Mouse (Mus musculus) embryonic facial prominence, embryonic 11.5 days (tissue): ENCODE measurements around the gene Mrln. TPM values are rescaled to one million over a fixed set of nuclear protein-coding genes. Genes with fewer than 3 reads are reported as not detected.
"Not testable (repeated sequence)": the region's sequence is repeated elsewhere in the genome, so short reads cannot be mapped to it uniquely, and the experiment has no call there.

ENCODE experiments used
- ATAC-seq: fragments of 200-750 bp; cut with Nextera tagmentation; replicated peaks from 2 replicates; pipeline ENCODE4 v1.8.0; 2017; ENCODE audit warnings: low read depth; ENCODE audit not compliant: insufficient number of reproducible peaks, low FRiP score, low TSS enrichment
- DNase-seq: peaks from one replicate; pipeline ENCODE4 v3.0.0-alpha.2; 2015; ENCODE audit warnings: low spot score
- H3K27ac ChIP-seq: fragments of 300-500 bp; sonication (generic); replicated peaks from 2 replicates; pipeline ENCODE4 v1.5.1; 2014; ENCODE audit warnings: mild to moderate bottlenecking, low read depth, low read length, control low read depth
- H3K27me3 ChIP-seq: fragments of 300-500 bp; sonication (generic); 2 replicates; pipeline ENCODE4 v1.6.1; 2014; ENCODE audit warnings: mild to moderate bottlenecking, low read length, moderate library complexity, mixed read lengths; ENCODE audit not compliant: control insufficient read depth, insufficient read depth
- H3K36me3 ChIP-seq: fragments of 300-500 bp; sonication (generic); replicated peaks from 2 replicates; pipeline ENCODE4 v1.6.1; 2014; ENCODE audit warnings: low read depth, mild to moderate bottlenecking, low read length, moderate library complexity, mixed read lengths; ENCODE audit not compliant: control insufficient read depth, insufficient read depth
- H3K4me1 ChIP-seq: fragments of 300-500 bp; sonication (generic); 2 replicates; pipeline ENCODE4 v1.6.1; 2014; ENCODE audit warnings: low read length, mixed read lengths; ENCODE audit not compliant: control insufficient read depth, insufficient read depth
- H3K4me2 ChIP-seq: fragments of 300-500 bp; sonication (generic); 2 replicates; pipeline ENCODE4 v1.6.1; 2014; ENCODE audit warnings: low read depth, mild to moderate bottlenecking, control low read depth, low read length, moderate library complexity
- H3K4me3 ChIP-seq: fragments of 300-500 bp; sonication (generic); 2 replicates; pipeline ENCODE4 v1.5.1; 2014; ENCODE audit warnings: low read depth, low read length, control low read depth
- H3K9ac ChIP-seq: fragments of 300-500 bp; sonication (generic); replicated peaks from 2 replicates; pipeline ENCODE4 v1.6.1; 2014; ENCODE audit warnings: mild to moderate bottlenecking, control low read depth, low read length
- H3K9me3 ChIP-seq: fragments of 300-500 bp; sonication (generic); replicated peaks from 2 replicates; pipeline ENCODE4 v1.6.1; 2016; ENCODE audit warnings: mild to moderate bottlenecking, low read length, inconsistent platforms, mixed read lengths; ENCODE audit not compliant: control insufficient read depth
- WGBS: fragments of 180-500 bp; shearing (Covaris S2); extraction: QIAGEN DNeasy Blood & Tissue Kit; methylation state at CpG from one replicate; pipeline ENCODE4 v1.1.7; 2014; 5-methylcytosine and 5-hydroxymethylcytosine counted together
- polyA plus RNA-seq: library from polyadenylated mRNA; unstranded; fragments of >200 nt; fragmentation: Nextera tagmentation; extraction: Ambion mirVana; gene quantifications from 2 replicates; pipeline ENCODE4 v1.2.1, GENCODE M21; 2014

Gene Mrln
- polyA plus RNA-seq, 1 experiment from 2014 or later, result 6.1 TPM

DNA sequence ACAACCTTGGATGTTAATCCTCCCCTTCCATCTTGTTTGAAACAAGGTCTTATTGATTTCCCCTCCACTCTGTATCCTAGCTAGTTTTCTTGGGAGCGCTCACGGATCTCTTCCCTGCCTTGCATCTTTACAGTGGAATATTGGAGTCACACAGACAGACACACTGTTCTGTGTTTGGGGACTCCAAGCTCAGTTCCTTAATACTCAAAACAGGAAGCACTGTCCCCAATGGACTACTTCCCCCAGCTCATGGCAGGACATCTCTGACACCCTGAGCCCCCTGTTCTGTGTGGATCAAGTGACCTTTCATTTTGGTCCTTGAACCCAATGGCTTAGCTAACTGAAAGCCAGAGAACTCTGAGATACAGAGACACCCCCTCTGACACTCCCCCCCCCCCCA is 6.9 kb upstream of the Mrln start:
- H3K4me3 ChIP-seq, result no peak overlapping the region
- ATAC-seq, result no peak
- no peak for DNase-seq
- no peak overlapping the region for H3K27ac ChIP-seq
- H3K36me3 ChIP-seq, result no peaks in the 10 kb centered on the region
- H3K9ac ChIP-seq, result no peak overlapping the region
- 75% methylated on average over 2 of the region's 2 CpGs for WGBS
- no peaks in the 10 kb centered on the region for H3K27me3 ChIP-seq
- H3K9me3 ChIP-seq, result no peaks in the 10 kb centered on the region
- H3K4me1 ChIP-seq, result no peaks in the 10 kb centered on the region
- no peak overlapping the region for H3K4me2 ChIP-seq

DNA sequence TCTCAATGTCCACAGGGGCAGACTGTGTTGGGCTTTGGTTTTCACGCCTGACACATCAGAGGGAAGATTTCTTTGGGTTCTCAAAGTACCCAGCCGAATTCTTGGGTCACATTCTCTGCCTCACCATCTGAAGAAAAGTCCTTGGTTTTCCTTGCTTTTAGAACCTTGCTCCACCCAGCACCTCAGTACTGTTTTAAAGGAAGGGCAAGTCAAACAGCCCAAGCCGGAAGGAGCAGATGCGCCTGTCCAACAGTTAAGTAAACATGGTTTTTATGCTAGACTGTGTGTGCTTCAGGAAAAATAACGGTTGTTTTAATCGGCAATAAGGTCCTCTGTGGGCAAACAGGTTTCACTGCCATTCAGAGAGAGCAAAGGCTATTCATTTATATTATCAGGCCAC is 6.5 kb upstream of the Mrln start:
- Histone ChIP-seq H3K36me3 (no peaks in the 10 kb centered on the region), H3K4me1 (no peaks in the 10 kb centered on the region), H3K4me2 (no peak overlapping the region), H3K27me3 (no peaks in the 10 kb centered on the region), H3K4me3 (no peak overlapping the region), H3K9me3 (no peaks in the 10 kb centered on the region), H3K27ac (no peak overlapping the region), H3K9ac (no peak overlapping the region)
- ATAC-seq (no peak), DNase-seq (no peak)
- WGBS, result 72% methylated on average over 6 of the region's 6 CpGs

DNA sequence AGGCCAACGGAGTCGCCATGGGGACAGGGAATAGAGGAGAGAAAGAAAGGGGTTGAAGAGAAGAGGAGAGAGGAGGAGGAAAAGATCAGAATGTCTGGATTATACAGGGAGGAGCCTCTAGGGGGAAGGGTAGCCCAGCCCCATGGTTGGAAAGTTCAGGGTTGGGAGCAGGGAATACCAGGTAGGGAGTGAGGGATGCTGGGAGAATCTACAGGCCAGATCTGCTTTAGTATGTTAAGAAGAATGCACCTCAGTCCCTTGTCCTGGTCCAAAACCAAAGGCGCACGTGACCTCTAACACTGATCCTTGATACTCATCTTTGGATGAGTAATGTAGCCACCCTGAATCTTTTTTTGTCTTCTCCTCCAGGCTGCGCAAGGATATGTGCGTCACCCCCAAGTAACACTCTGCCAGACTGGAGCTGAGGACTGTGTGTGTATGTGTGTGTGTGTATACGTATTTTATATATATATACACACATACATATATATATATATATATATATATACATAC is 5.5 kb upstream of the Mrln start:
- ATAC-seq, result no peak

DNA sequence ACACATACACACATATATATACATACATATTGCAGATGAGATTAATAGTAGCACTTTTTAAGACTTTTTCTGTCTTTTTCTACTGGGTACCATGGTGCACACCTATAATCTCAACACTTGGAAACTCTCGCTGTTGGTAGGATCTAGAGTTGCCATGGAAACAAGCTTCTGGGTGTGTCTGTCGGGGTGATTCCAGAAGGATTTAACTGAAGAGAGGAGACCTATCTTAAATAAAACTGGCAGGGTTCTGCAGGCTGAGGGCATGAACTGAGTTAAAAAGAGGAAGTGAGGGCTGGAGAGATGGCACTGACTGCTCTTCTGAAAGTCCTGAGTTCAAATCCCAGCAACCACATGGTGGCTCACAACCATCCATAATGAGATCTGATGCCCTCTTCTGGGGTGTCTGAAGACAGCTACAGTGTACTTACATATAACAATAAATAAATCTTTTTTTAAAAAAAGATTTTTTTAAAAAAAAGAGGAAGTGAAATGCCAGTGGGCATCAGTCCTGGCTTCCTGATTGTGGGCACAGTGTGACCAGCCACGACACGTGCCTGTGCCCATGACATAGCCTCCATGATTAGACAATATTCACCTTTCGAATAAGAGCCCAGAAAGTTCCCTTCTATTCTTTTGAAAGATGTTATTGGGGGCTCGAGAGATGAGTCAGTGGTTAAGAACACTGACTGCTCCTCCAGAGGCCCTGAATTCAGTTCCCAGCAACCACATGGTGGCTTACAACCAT is 4.8 kb upstream of the Mrln start:
- H3K4me1 ChIP-seq, result no peaks in the 10 kb centered on the region
- no peaks in the 10 kb centered on the region for H3K27me3 ChIP-seq
- DNase-seq, result no peak
- 85% methylated on average over 6 of the region's 6 CpGs for WGBS
- no peaks in the 10 kb centered on the region for H3K36me3 ChIP-seq
- H3K4me2 ChIP-seq, result no peak overlapping the region
- no peak overlapping the region for H3K9ac ChIP-seq
- no peak for ATAC-seq
- no peaks in the 10 kb centered on the region for H3K9me3 ChIP-seq
- H3K27ac ChIP-seq, result no peak overlapping the region
- H3K4me3 ChIP-seq, result no peak overlapping the region

More for the DNA sequence above, 5.5 kb upstream of the Mrln start:
- no peak for DNase-seq
- no peaks in the 10 kb centered on the region for H3K4me1 ChIP-seq
- H3K36me3 ChIP-seq, result no peaks in the 10 kb centered on the region
- H3K4me2 ChIP-seq, result no peak overlapping the region
- H3K27me3 ChIP-seq, result no peaks in the 10 kb centered on the region
- WGBS, result 94% methylated on average over 7 of the region's 7 CpGs
- H3K9me3 ChIP-seq, result no peaks in the 10 kb centered on the region
- no peak overlapping the region for H3K4me3 ChIP-seq
- no peak overlapping the region for H3K27ac ChIP-seq
- no peak overlapping the region for H3K9ac ChIP-seq

DNA sequence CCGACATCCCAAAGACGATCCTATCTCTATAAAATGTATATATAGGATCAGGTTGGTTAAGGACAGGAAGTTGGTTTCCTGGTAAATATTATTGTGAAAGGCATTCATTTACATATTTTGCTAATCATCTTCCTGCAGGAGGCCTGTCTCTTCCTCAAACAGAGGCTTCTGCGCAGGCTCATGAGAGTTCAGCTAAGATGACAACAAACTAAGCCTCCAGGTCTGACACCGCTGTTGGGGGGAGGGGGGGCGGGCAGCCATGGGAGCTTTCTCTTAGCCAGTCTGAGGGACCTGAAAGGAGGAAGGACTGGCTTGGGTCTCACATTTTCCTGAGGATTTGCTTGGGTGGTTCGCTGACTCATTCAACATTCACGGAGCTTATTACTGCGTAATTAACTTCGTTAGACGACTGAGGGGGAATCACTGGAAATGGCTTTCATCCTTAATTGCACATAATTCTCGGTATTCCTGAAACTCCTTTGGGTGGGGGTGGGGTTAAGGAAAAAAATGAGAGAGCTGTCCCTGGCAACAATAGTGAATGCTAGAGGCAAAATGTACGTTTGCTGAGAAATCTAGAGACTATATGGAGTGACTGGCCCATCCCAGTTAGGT is 3.5 kb upstream of the Mrln start:
- H3K4me2 ChIP-seq, result no peak overlapping the region
- ATAC-seq, result no peak

DNA sequence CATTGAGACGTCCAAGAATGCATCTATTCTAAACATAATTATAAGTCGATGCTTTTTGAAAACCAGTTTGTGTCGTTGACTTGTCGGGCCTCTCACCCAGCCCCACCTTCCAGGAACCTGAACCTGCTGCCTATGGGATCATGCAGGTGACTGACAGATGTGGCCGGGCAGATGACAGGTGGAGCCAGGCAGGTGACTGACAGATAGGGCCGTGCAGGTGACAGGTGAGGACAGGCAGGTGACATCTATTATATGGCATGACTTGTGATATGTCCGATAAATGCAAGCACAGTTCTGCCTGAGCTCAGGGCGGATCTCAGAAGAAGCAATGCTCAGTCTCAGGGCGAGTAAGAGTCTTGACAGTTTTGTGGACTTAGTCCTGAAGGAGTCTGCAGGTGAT is 6.8 kb downstream of the Mrln start:
- DNase-seq (no peak), ATAC-seq (no peak)
- H3K9me3 ChIP-seq, result no peaks in the 10 kb centered on the region
- H3K27ac ChIP-seq, result no peak overlapping the region
- no peak overlapping the region for H3K4me3 ChIP-seq
- H3K4me2 ChIP-seq, result no peak overlapping the region
- no peaks in the 10 kb centered on the region for H3K27me3 ChIP-seq
- no peaks in the 10 kb centered on the region for H3K36me3 ChIP-seq
- no peaks in the 10 kb centered on the region for H3K4me1 ChIP-seq
- H3K9ac ChIP-seq, result no peak overlapping the region
- 83% methylated on average over 9 of the region's 9 CpGs for whole genome bisulfite sequencing

More for the DNA sequence above, 3.5 kb upstream of the Mrln start:
- no peaks in the 10 kb centered on the region for H3K27me3 ChIP-seq
- H3K36me3 ChIP-seq, result no peaks in the 10 kb centered on the region
- 48% methylated on average over 12 of the region's 12 CpGs for WGBS
- no peak overlapping the region for H3K27ac ChIP-seq
- no peak overlapping the region for H3K4me3 ChIP-seq
- H3K4me1 ChIP-seq, result no peaks in the 10 kb centered on the region
- H3K9me3 ChIP-seq, result no peaks in the 10 kb centered on the region
- no peak overlapping the region for H3K9ac ChIP-seq
- DNase-seq, result no peak

DNA sequence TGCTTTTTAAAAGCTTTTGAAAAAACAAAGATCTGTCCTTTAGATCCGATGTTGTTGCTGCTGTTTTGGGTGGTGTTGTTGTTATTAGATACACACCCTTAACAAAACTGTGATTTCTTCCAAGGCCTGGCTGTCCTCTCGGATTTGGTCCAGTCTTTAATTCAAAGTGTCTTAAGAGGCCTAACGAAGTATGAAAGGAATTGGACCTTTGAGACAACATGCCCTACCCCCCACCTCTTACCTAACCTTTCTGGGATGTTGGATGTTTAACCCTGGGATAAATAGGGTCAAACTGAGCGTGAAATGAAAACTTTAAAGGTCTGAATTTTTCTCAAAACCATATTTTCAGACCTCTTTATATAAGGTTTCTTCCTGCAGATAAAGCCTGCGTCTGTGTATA is 16.5 kb downstream of the Mrln start:
- Histone ChIP-seq H3K4me3 (no peak overlapping the region), H3K4me2 (no peak overlapping the region)
- WGBS, result 63% methylated on average over 5 of the region's 5 CpGs

DNA sequence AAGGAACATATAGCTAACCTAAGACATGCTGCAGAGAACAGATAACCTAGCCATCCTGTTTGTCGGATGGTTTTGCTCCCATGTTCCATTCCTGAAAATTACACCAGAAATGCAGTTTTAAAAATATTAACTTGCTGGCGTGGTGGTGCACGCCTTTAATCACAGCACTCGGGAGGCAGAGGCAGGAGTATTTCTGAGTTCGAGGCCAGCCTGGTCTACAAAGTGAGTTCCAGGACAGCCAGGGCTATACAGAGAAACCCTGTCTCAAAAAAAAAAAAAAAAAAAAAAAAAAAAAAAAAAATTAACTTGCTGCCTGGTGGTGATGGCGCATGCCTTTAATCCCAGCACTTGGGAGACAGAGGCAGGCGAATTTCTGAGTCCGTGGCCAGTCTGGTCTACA is 17.8 kb downstream of the Mrln start:
- H3K4me1 ChIP-seq, H3K9ac ChIP-seq, H3K4me3 ChIP-seq, H3K36me3 ChIP-seq, H3K27me3 ChIP-seq, DNase-seq, H3K9me3 ChIP-seq, H3K27ac ChIP-seq, H3K4me2 ChIP-seq, ATAC-seq: not testable (repeated sequence)
- WGBS, result 90% methylated on average over 8 of the region's 8 CpGs

More for the DNA sequence above, 16.5 kb downstream of the Mrln start:
- H3K9ac ChIP-seq, result no peak overlapping the region
- H3K9me3 ChIP-seq, result no peaks in the 10 kb centered on the region
- H3K27ac ChIP-seq, result no peak overlapping the region
- no peaks in the 10 kb centered on the region for H3K4me1 ChIP-seq
- no peaks in the 10 kb centered on the region for H3K36me3 ChIP-seq
- H3K27me3 ChIP-seq, result no peaks in the 10 kb centered on the region
- DNase-seq (no peak), ATAC-seq (no peak)
